Mouse (Mus musculus): ENCODE data around the gene Ctnnd2. TPM values are rescaled to one million over a fixed set of nuclear protein-coding genes. Genes with fewer than 3 reads are reported as not detected.

The Ctnnd2 gene
- total and polyA plus RNA-seq, 3 experiments = 0.16 TPM; not detected in 2

GRCm38 (mm10) chr15:30364491-30364890 lies 192.1 kb downstream of the Ctnnd2 start:
- Histone ChIP-seq H3K27me3 (ENCODE audit: insufficient read depth, low read length) (no peaks in the 10 kb centered on the region), H3K9me3 (replicated peaks) (no peaks in the 10 kb centered on the region), H3K4me3 (ENCODE audit: low read depth, low read length) (no peak overlapping the region), H3K4me1 (ENCODE audit: insufficient read depth, low read depth, low read length) (no peaks in the 10 kb centered on the region), H3K36me3 (replicated peaks) (no peaks in the 10 kb centered on the region)
- TF ChIP-seq GATA1 (IDR thresholded peaks at IDR 0.05; ENCODE audit: borderline replicate concordance, low read length) = no peak
- TF ChIP-seq TAL1 (conservative IDR thresholded peaks at IDR 0.05; ENCODE audit: low read depth, low read length) = no peak
- no peak for TF ChIP-seq CTCF (IDR thresholded peaks at IDR 0.05; ENCODE audit: low read depth, low read length)
- TF ChIP-seq GATA2 (IDR thresholded peaks at IDR 0.05; ENCODE audit: borderline replicate concordance, low read depth, low read length) = no peak
- TF ChIP-seq POLR2AphosphoS5 (IDR thresholded peaks at IDR 0.05; ENCODE audit: insufficient replicate concordance, low read depth, low read length) = no peak
- ATAC-seq (ENCODE audit: extremely low read depth, insufficient number of reproducible peaks, low FRiP score, poor library complexity, severe bottlenecking) (no peak), DNase-seq (ENCODE audit: low spot score) (no peak)

GRCm38 (mm10) chr15:30369997-30370396 lies 197.6 kb downstream of the Ctnnd2 start:
- no peak overlapping the region for H3K4me3 ChIP-seq (ENCODE audit: low read depth, low read length)
- no peaks in the 10 kb centered on the region for H3K27me3 ChIP-seq (ENCODE audit: insufficient read depth, low read length)
- TF ChIP-seq POLR2AphosphoS5 (IDR thresholded peaks at IDR 0.05; ENCODE audit: insufficient replicate concordance, low read depth, low read length) = no peak
- no peak for TF ChIP-seq CTCF (IDR thresholded peaks at IDR 0.05; ENCODE audit: low read depth, low read length)
- TF ChIP-seq TAL1 (conservative IDR thresholded peaks at IDR 0.05; ENCODE audit: low read depth, low read length) = no peak
- TF ChIP-seq GATA2 (IDR thresholded peaks at IDR 0.05; ENCODE audit: borderline replicate concordance, low read depth, low read length) = no peak
- TF ChIP-seq GATA1 (IDR thresholded peaks at IDR 0.05; ENCODE audit: borderline replicate concordance, low read length) = no peak
- DNase-seq (ENCODE audit: low spot score) = no peak
- H3K9me3 ChIP-seq (replicated peaks) = peaks cover 8% of the 10 kb centered on the region
- H3K36me3 ChIP-seq (replicated peaks) = no peaks in the 10 kb centered on the region
- no peak for ATAC-seq (ENCODE audit: extremely low read depth, insufficient number of reproducible peaks, low FRiP score, poor library complexity, severe bottlenecking)
- no peaks in the 10 kb centered on the region for H3K4me1 ChIP-seq (ENCODE audit: insufficient read depth, low read depth, low read length)

GRCm38 (mm10) chr15:30371151-30371550 lies 198.8 kb downstream of the Ctnnd2 start:
- H3K27me3 ChIP-seq (ENCODE audit: insufficient read depth, low read length) = no peaks in the 10 kb centered on the region
- H3K36me3 ChIP-seq (replicated peaks) = no peaks in the 10 kb centered on the region
- H3K4me1 ChIP-seq (ENCODE audit: insufficient read depth, low read depth, low read length) = no peaks in the 10 kb centered on the region
- peaks cover 9% of the 10 kb centered on the region for H3K9me3 ChIP-seq (replicated peaks)
- TF ChIP-seq POLR2AphosphoS5 (IDR thresholded peaks at IDR 0.05; ENCODE audit: insufficient replicate concordance, low read depth, low read length) (no peak), TAL1 (conservative IDR thresholded peaks at IDR 0.05; ENCODE audit: low read depth, low read length) (no peak), GATA2 (IDR thresholded peaks at IDR 0.05; ENCODE audit: borderline replicate concordance, low read depth, low read length) (no peak), GATA1 (IDR thresholded peaks at IDR 0.05; ENCODE audit: borderline replicate concordance, low read length) (no peak), CTCF (IDR thresholded peaks at IDR 0.05; ENCODE audit: low read depth, low read length) (no peak)
- no peak overlapping the region for H3K4me3 ChIP-seq (ENCODE audit: low read depth, low read length)
- DNase-seq (ENCODE audit: low spot score) (no peak), ATAC-seq (ENCODE audit: extremely low read depth, insufficient number of reproducible peaks, low FRiP score, poor library complexity, severe bottlenecking) (no peak)

GRCm38 (mm10) chr15:30373654-30374215 lies 201.3 kb downstream of the Ctnnd2 start:
- H3K27me3 ChIP-seq (ENCODE audit: insufficient read depth, low read length) = no peaks in the 10 kb centered on the region
- ATAC-seq (ENCODE audit: extremely low read depth, insufficient number of reproducible peaks, low FRiP score, poor library complexity, severe bottlenecking) (no peak), DNase-seq (ENCODE audit: low spot score) (no peak)
- H3K4me3 ChIP-seq (ENCODE audit: low read depth, low read length) = no peak overlapping the region
- TF ChIP-seq GATA2 (IDR thresholded peaks at IDR 0.05; ENCODE audit: borderline replicate concordance, low read depth, low read length) = no peak
- TF ChIP-seq GATA1 (IDR thresholded peaks at IDR 0.05; ENCODE audit: borderline replicate concordance, low read length) = no peak
- no peak for TF ChIP-seq CTCF (IDR thresholded peaks at IDR 0.05; ENCODE audit: low read depth, low read length)
- TF ChIP-seq TAL1 (conservative IDR thresholded peaks at IDR 0.05; ENCODE audit: low read depth, low read length) = no peak
- no peak for TF ChIP-seq POLR2AphosphoS5 (IDR thresholded peaks at IDR 0.05; ENCODE audit: insufficient replicate concordance, low read depth, low read length)
- no peaks in the 10 kb centered on the region for H3K4me1 ChIP-seq (ENCODE audit: insufficient read depth, low read depth, low read length)
- H3K9me3 ChIP-seq (replicated peaks) = peaks cover 11% of the 10 kb centered on the region
- H3K36me3 ChIP-seq (replicated peaks) = no peaks in the 10 kb centered on the region

- ATAC-seq (ENCODE audit: extremely low read depth, insufficient number of reproducible peaks, low FRiP score, poor library complexity, severe bottlenecking) = no peak
- no peak overlapping the region for H3K4me3 ChIP-seq (ENCODE audit: low read depth, low read length)
- no peaks in the 10 kb centered on the region for H3K4me1 ChIP-seq (ENCODE audit: insufficient read depth, low read depth, low read length)
Observed at GRCm38 (mm10) chr15:30374907-30375306, 202.5 kb downstream of the Ctnnd2 start.

GRCm38 (mm10) chr15:30383075-30383842 lies 210.9 kb downstream of the Ctnnd2 start:
- H3K9me3 ChIP-seq (replicated peaks) = no peaks in the 10 kb centered on the region
- no peaks in the 10 kb centered on the region for H3K27me3 ChIP-seq (ENCODE audit: insufficient read depth, low read length)
- TF ChIP-seq POLR2AphosphoS5 (IDR thresholded peaks at IDR 0.05; ENCODE audit: insufficient replicate concordance, low read depth, low read length) (no peak), GATA2 (IDR thresholded peaks at IDR 0.05; ENCODE audit: borderline replicate concordance, low read depth, low read length) (no peak), GATA1 (IDR thresholded peaks at IDR 0.05; ENCODE audit: borderline replicate concordance, low read length) (no peak), TAL1 (conservative IDR thresholded peaks at IDR 0.05; ENCODE audit: low read depth, low read length) (no peak), CTCF (IDR thresholded peaks at IDR 0.05; ENCODE audit: low read depth, low read length) (no peak)
- H3K4me1 ChIP-seq (ENCODE audit: insufficient read depth, low read depth, low read length) = no peaks in the 10 kb centered on the region
- H3K36me3 ChIP-seq (replicated peaks) = no peaks in the 10 kb centered on the region
- ATAC-seq (ENCODE audit: extremely low read depth, insufficient number of reproducible peaks, low FRiP score, poor library complexity, severe bottlenecking) = no peak
- no peak for DNase-seq (ENCODE audit: low spot score)
- no peak overlapping the region for H3K4me3 ChIP-seq (ENCODE audit: low read depth, low read length)

More at GRCm38 (mm10) chr15:30374907-30375306, 202.5 kb downstream of the Ctnnd2 start:
- H3K36me3 ChIP-seq (replicated peaks) = no peaks in the 10 kb centered on the region
- DNase-seq (ENCODE audit: low spot score) = no peak
- no peaks in the 10 kb centered on the region for H3K27me3 ChIP-seq (ENCODE audit: insufficient read depth, low read length)
- TF ChIP-seq POLR2AphosphoS5 (IDR thresholded peaks at IDR 0.05; ENCODE audit: insufficient replicate concordance, low read depth, low read length) = no peak
- no peak for TF ChIP-seq GATA1 (IDR thresholded peaks at IDR 0.05; ENCODE audit: borderline replicate concordance, low read length)
- TF ChIP-seq GATA2 (IDR thresholded peaks at IDR 0.05; ENCODE audit: borderline replicate concordance, low read depth, low read length) = no peak
- TF ChIP-seq CTCF (IDR thresholded peaks at IDR 0.05; ENCODE audit: low read depth, low read length) = no peak
- no peak for TF ChIP-seq TAL1 (conservative IDR thresholded peaks at IDR 0.05; ENCODE audit: low read depth, low read length)
- peaks cover 11% of the 10 kb centered on the region for H3K9me3 ChIP-seq (replicated peaks)
